Mouse (Mus musculus): Measurements from ENCODE around the gene Tpcn1. TPM values are rescaled to one million over a fixed set of nuclear protein-coding genes. Genes with fewer than 3 reads are reported as not detected.

The Tpcn1 gene
- polyA plus RNA-seq, 1 experiment from 2014 or later: 24.2 TPM

DNA sequence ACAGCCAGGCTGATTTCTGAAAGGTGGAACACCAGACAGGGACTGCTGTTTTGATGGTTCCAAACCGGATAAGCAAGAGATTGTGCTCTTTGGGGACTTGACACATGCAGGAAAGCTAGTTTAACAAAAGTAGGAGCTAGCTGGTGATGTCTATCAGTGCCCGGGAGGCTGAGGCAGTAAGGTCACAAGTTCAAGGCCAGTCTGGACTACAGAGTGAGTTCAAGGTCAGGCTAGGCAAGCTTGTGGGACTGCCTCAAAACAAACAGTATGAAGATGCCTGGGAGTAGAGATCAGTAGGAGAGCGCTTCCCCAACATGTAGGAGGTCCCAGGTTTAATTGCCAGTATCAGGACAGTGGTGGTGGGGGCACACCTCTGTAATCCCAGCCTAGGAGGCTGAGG lies 91.4 kb downstream of the Tpcn1 start:
- ATAC-seq (ENCODE audit: low read depth): no peak
- H3K4me2 ChIP-seq (ENCODE audit: low read depth, low read length): no peak overlapping the region
- no peaks in the 10 kb centered on the region for H3K9me3 ChIP-seq (replicated peaks; ENCODE audit: control insufficient read depth, low read length)
- no peak overlapping the region for H3K27ac ChIP-seq (ENCODE audit: low read length)
- 66% methylated on average over 3 of the region's 3 CpGs for WGBS (ENCODE audit: insufficient replicate concordance)
- H3K9ac ChIP-seq (ENCODE audit: low read depth, low read length): no peak overlapping the region
- H3K36me3 ChIP-seq (ENCODE audit: control insufficient read depth, insufficient read depth): no peaks in the 10 kb centered on the region; the same call in 1 of the 2 replicates
- no peaks in the 10 kb centered on the region for H3K27me3 ChIP-seq (ENCODE audit: control insufficient read depth, insufficient read depth, low read depth, low read length)
- H3K4me3 ChIP-seq (ENCODE audit: low read depth, low read length): no peak overlapping the region
- no peaks in the 10 kb centered on the region; the same call in 1 of the 2 replicates for H3K4me1 ChIP-seq (ENCODE audit: control insufficient read depth, low read depth, low read length)

DNA sequence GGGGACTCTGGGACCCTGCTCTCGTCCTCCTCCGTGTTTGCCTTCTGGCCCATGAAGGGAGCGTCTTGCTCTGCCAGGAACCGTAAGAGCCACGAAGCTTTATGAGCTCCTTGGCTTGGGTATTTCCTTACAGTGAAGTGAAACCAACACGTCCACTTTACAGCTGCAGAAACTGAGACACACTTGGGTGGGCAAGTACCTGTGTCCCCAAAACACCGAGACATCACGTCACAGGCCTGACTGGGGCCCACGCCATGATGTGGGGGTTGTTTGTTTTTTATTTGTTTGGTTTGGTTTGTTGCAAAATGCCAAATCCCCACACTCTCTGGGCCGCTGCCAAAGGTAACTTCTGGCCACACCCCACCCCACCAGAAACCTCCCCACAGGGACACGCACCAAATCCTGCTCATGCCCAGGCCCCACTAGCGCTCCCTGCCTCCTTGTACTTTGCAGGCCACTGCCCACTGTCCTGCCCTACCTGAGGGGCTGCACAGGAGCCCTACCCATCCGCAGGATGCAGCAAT lies 92.7 kb downstream of the Tpcn1 start:
- Histone ChIP-seq H3K27ac (ENCODE audit: low read length) (no peak overlapping the region), H3K36me3 (ENCODE audit: control insufficient read depth, insufficient read depth) (no peaks in the 10 kb centered on the region; the same call in 1 of the 2 replicates)
- ATAC-seq (ENCODE audit: low read depth): no peak

DNA sequence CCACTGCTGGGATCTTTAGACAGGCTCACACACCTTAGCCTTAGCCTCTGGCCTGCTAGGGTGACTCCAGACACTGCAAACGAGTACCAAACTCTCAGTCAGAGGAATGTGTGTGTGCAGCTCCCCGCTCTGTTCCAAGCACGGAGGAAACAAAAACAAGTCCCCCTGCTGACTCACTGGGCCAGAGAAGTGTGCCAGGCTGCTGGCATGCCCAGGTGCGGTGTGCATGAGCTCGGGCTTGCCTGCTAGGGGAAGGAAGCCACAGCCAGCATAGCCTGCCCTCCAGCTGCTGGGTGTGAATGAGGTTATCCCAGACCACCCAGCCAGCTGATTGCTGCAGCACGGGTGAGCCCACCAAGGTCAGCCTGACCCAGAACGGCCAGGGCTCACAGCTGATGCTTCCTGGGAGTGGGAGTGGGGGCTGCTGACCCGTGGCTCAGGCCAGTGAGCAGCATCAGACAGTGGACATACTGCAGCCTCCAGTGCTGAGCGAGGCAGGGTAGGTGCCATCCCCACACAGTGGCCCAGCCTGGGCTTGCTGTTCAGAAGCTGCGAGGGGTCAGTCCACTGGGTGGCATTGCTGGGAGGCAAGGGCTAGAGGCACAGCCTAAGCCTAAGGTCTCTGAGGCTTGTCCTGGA lies 93.3 kb downstream of the Tpcn1 start:
- H3K4me2 ChIP-seq (ENCODE audit: low read depth, low read length): no peak overlapping the region

More for the DNA sequence above, 92.7 kb downstream of the Tpcn1 start:
- WGBS (ENCODE audit: insufficient replicate concordance): 79% methylated on average over 13 of the region's 13 CpGs
- no peaks in the 10 kb centered on the region for H3K4me1 ChIP-seq (ENCODE audit: control insufficient read depth, low read depth, low read length)
- H3K4me2 ChIP-seq (ENCODE audit: low read depth, low read length): no peak overlapping the region
- no peaks in the 10 kb centered on the region for H3K27me3 ChIP-seq (ENCODE audit: control insufficient read depth, insufficient read depth, low read depth, low read length)
- H3K9me3 ChIP-seq (replicated peaks; ENCODE audit: control insufficient read depth, low read length): no peaks in the 10 kb centered on the region
- H3K4me3 ChIP-seq (ENCODE audit: low read depth, low read length): no peak overlapping the region
- no peak overlapping the region for H3K9ac ChIP-seq (ENCODE audit: low read depth, low read length)

DNA sequence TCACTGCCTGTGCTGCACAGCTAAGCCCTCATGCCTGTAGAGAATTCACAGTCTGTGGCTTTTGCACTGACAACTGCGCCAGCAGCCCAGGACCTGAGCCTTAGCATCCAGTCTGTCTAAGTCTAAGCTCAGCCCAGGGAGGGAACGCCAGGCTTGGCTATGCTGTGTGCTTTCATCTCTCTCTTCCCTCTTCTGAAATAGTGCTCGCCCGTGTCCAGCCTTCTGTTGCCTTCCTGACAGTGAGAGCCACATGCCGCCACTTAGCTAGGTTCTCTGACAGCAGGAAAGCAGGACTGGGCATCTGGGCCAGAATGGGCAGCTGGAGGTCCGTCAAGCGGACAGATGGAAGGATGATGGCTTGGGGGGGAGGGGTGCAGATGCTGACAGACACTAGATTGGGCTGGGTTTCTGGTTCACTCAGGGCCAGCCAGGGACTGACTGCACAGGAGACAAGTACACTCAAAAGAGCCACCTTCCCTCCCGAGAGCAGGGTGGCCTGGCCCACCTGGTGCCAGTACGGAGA lies 94.5 kb downstream of the Tpcn1 start:
- no peaks in the 10 kb centered on the region; the same call in 1 of the 2 replicates for H3K36me3 ChIP-seq (ENCODE audit: control insufficient read depth, insufficient read depth)
- no peak overlapping the region for H3K4me2 ChIP-seq (ENCODE audit: low read depth, low read length)
- no peaks in the 10 kb centered on the region for H3K27me3 ChIP-seq (ENCODE audit: control insufficient read depth, insufficient read depth, low read depth, low read length)
- no peak overlapping the region for H3K27ac ChIP-seq (ENCODE audit: low read length)
- H3K4me3 ChIP-seq (ENCODE audit: low read depth, low read length): no peak overlapping the region
- H3K9ac ChIP-seq (ENCODE audit: low read depth, low read length): no peak overlapping the region
- H3K4me1 ChIP-seq (ENCODE audit: control insufficient read depth, low read depth, low read length): no peaks in the 10 kb centered on the region
- ATAC-seq (ENCODE audit: low read depth): no peak
- H3K9me3 ChIP-seq (replicated peaks; ENCODE audit: control insufficient read depth, low read length): no peaks in the 10 kb centered on the region
- WGBS (ENCODE audit: insufficient replicate concordance): 76% methylated on average over 9 of the region's 9 CpGs

More for the DNA sequence above, 93.3 kb downstream of the Tpcn1 start:
- no peaks in the 10 kb centered on the region for H3K27me3 ChIP-seq (ENCODE audit: control insufficient read depth, insufficient read depth, low read depth, low read length)
- H3K4me3 ChIP-seq (ENCODE audit: low read depth, low read length): no peak overlapping the region
- H3K4me1 ChIP-seq (ENCODE audit: control insufficient read depth, low read depth, low read length): no peaks in the 10 kb centered on the region
- H3K9me3 ChIP-seq (replicated peaks; ENCODE audit: control insufficient read depth, low read length): no peaks in the 10 kb centered on the region
- ATAC-seq (ENCODE audit: low read depth): no peak
- WGBS (ENCODE audit: insufficient replicate concordance): 75% methylated on average over 10 of the region's 10 CpGs
- H3K9ac ChIP-seq (ENCODE audit: low read depth, low read length): no peak overlapping the region
- H3K36me3 ChIP-seq (ENCODE audit: control insufficient read depth, insufficient read depth): no peaks in the 10 kb centered on the region; the same call in 1 of the 2 replicates
- H3K27ac ChIP-seq (ENCODE audit: low read length): no peak overlapping the region

DNA sequence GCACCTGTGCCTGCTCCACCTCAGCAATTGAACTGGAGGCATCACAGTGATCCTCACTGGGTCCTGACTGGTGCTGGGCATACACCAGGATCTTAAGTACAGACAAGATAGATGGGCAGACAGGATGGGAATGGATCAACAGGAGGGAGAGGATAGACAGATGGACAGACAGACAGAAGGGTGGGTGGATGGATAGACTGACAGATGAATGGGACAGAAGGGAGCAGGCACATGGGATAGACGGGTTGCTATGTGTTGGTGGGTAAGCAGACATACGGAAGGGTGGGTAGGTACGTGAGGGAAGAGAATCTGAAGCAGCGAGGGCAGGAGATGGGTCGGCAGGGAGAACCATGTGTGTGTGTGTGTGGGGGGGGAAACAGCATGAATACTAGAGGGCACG lies 95.0 kb downstream of the Tpcn1 start:
- Histone ChIP-seq H3K36me3 (ENCODE audit: control insufficient read depth, insufficient read depth) (no peaks in the 10 kb centered on the region; the same call in 1 of the 2 replicates), H3K9ac (ENCODE audit: low read depth, low read length) (no peak overlapping the region), H3K4me3 (ENCODE audit: low read depth, low read length) (no peak overlapping the region), H3K27me3 (ENCODE audit: control insufficient read depth, insufficient read depth, low read depth, low read length) (no peaks in the 10 kb centered on the region), H3K4me1 (ENCODE audit: control insufficient read depth, low read depth, low read length) (no peaks in the 10 kb centered on the region), H3K4me2 (ENCODE audit: low read depth, low read length) (no peak overlapping the region), H3K27ac (ENCODE audit: low read length) (no peak overlapping the region), H3K9me3 (replicated peaks; ENCODE audit: control insufficient read depth, low read length) (no peaks in the 10 kb centered on the region)
- WGBS (ENCODE audit: insufficient replicate concordance): 84% methylated on average over 6 of the region's 6 CpGs
- no peak for ATAC-seq (ENCODE audit: low read depth)

DNA sequence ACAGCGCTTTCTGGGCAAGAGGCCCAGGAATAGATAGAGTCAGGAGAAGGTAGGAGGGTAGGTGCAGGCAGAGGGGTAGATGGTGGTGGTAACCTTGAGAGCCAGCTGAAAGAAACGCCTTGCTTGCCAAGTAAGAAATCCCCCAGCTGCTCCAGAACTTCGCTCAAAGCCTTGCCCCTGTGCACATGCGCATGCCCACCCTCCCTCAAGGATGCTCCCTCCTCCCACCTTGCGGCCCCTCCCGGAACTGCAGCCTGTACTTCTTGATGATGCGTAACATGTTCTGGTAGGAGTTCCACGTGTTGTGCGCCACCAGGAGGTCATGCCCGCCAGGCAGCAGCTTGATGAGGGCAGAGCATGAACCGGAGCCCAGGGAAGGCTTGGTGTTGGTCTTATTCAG lies 96.0 kb downstream of the Tpcn1 start:
- H3K36me3 ChIP-seq (ENCODE audit: control insufficient read depth, insufficient read depth): no peaks in the 10 kb centered on the region; the same call in 1 of the 2 replicates
- no peak for ATAC-seq (ENCODE audit: low read depth)
- no peak overlapping the region for H3K27ac ChIP-seq (ENCODE audit: low read length)
- H3K27me3 ChIP-seq (ENCODE audit: control insufficient read depth, insufficient read depth, low read depth, low read length): no peaks in the 10 kb centered on the region
- 73% methylated on average over 11 of the region's 11 CpGs for WGBS (ENCODE audit: insufficient replicate concordance)
- H3K9me3 ChIP-seq (replicated peaks; ENCODE audit: control insufficient read depth, low read length): no peaks in the 10 kb centered on the region
- no peak overlapping the region for H3K4me2 ChIP-seq (ENCODE audit: low read depth, low read length)
- H3K4me1 ChIP-seq (ENCODE audit: control insufficient read depth, low read depth, low read length): no peaks in the 10 kb centered on the region
- H3K4me3 ChIP-seq (ENCODE audit: low read depth, low read length): no peak overlapping the region
- no peak overlapping the region for H3K9ac ChIP-seq (ENCODE audit: low read depth, low read length)

DNA sequence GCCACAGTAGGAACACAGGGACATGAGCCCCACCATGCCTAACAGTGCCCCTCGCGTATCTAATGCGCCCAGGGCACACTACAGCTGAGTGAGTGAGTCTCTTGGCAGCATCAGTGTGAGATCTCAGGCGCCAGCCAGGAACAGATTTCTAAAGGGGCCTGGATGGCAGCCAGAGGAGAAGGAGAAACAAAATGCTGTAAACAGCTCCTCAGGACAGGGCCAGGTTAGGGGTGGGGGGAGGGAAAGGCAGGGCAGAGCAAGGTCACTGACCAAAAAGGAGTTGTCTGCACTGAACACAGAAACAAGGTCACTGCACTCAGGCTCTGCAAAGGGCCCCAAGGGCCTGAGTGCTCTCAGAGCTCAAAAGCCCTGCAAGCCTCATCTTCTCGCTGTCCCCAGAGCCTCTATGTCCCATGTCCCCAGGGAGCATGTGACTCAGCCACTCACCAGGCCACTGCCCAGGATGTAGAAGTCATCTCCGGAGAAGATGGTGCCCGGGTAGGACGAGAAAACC lies 97.7 kb downstream of the Tpcn1 start:
- H3K9me3 ChIP-seq (replicated peaks; ENCODE audit: control insufficient read depth, low read length): no peaks in the 10 kb centered on the region
- H3K4me1 ChIP-seq (ENCODE audit: control insufficient read depth, low read depth, low read length): no peaks in the 10 kb centered on the region
- H3K27ac ChIP-seq (ENCODE audit: low read length): no peak overlapping the region
- no peak overlapping the region for H3K4me3 ChIP-seq (ENCODE audit: low read depth, low read length)
- no peak overlapping the region for H3K9ac ChIP-seq (ENCODE audit: low read depth, low read length)
- no peaks in the 10 kb centered on the region for H3K27me3 ChIP-seq (ENCODE audit: control insufficient read depth, insufficient read depth, low read depth, low read length)
- no peak for ATAC-seq (ENCODE audit: low read depth)
- H3K36me3 ChIP-seq (ENCODE audit: control insufficient read depth, insufficient read depth): no peaks in the 10 kb centered on the region; the same call in 1 of the 2 replicates
- H3K4me2 ChIP-seq (ENCODE audit: low read depth, low read length): no peak overlapping the region
- 75% methylated on average over 8 of the region's 8 CpGs for WGBS (ENCODE audit: insufficient replicate concordance)

DNA sequence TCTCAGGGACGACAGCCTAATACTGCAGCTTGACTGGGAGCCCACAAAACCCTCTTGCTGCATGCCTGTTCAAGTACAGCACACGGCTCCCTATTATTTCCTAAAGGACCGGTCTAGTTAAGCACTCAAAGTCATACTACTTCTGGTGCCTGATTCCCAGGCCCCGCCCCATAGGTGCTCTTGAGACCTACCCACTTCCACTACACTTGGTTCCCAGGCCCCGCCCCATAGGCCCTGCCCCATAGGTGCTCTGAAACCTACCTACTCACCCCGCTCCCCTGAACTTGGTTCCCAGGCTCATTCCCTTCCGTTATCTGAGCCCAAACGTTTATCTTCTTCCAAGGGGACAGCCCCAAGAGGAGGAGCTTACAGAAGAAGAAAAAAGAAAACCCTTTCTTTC lies 100.6 kb downstream of the Tpcn1 start:
- Histone ChIP-seq H3K9me3 (replicated peaks; ENCODE audit: control insufficient read depth, low read length) (no peaks in the 10 kb centered on the region), H3K36me3 (ENCODE audit: control insufficient read depth, insufficient read depth) (no peaks in the 10 kb centered on the region; the same call in none of the 2 replicates), H3K4me1 (ENCODE audit: control insufficient read depth, low read depth, low read length) (no peaks in the 10 kb centered on the region), H3K4me3 (ENCODE audit: low read depth, low read length) (no peak overlapping the region), H3K4me2 (ENCODE audit: low read depth, low read length) (no peak overlapping the region), H3K9ac (ENCODE audit: low read depth, low read length) (no peak overlapping the region), H3K27me3 (ENCODE audit: control insufficient read depth, insufficient read depth, low read depth, low read length) (no peaks in the 10 kb centered on the region), H3K27ac (ENCODE audit: low read length) (no peak overlapping the region)
- no peak for ATAC-seq (ENCODE audit: low read depth)
- 75% methylated on average over 8 of the region's 8 CpGs for WGBS (ENCODE audit: insufficient replicate concordance)

Measured in liver, embryonic 16.5 days (tissue).